Mouse (Mus musculus) stomach, postnatal 0 days (tissue): ENCODE results near the gene Ciapin1. TPM values are rescaled to one million over a fixed set of nuclear protein-coding genes. Genes with fewer than 3 reads are reported as not detected.
A peak's percentile ranks its signal among the peaks of the same experiment; 100 is the strongest.

Experiments
- ATAC-seq: fragments of 200-750 bp; cut with Nextera tagmentation; 2 replicates; pipeline ENCODE4 v1.8.0; 2017; ENCODE audit not compliant: low FRiP score, low TSS enrichment
- DNase-seq: peaks from one replicate; pipeline ENCODE4 v3.0.0-alpha.2; 2016; ENCODE audit warnings: low spot score
- H3K27ac ChIP-seq: fragments of 300-500 bp; sonication (generic); replicated peaks from 2 replicates; pipeline ENCODE4 v1.5.1; 2014; ENCODE audit warnings: mild to moderate bottlenecking, control low read depth
- H3K27me3 ChIP-seq: fragments of 300-500 bp; sonication (generic); 2 replicates; pipeline ENCODE4 v1.6.1; 2014; ENCODE audit warnings: low read length; ENCODE audit not compliant: control insufficient read depth, insufficient read depth
- H3K36me3 ChIP-seq: fragments of 300-500 bp; sonication (generic); 2 replicates; pipeline ENCODE4 v1.6.1; 2014; ENCODE audit warnings: low read length, mixed read lengths; ENCODE audit not compliant: control insufficient read depth, insufficient read depth
- H3K4me1 ChIP-seq: fragments of 300-500 bp; sonication (generic); replicated peaks from 2 replicates; pipeline ENCODE4 v1.6.1; 2014; ENCODE audit warnings: antibody characterized with exemption; ENCODE audit not compliant: control insufficient read depth, insufficient read depth
- H3K4me2 ChIP-seq: fragments of 300-500 bp; sonication (generic); replicated peaks from 2 replicates; pipeline ENCODE4 v1.6.1; 2014; ENCODE audit warnings: low read depth, mild to moderate bottlenecking, control low read depth, moderate library complexity
- H3K4me3 ChIP-seq: fragments of 300-500 bp; sonication (generic); 2 replicates; pipeline ENCODE4 v1.5.1; 2014; ENCODE audit warnings: low read depth, low read length, control low read depth
- H3K9ac ChIP-seq: fragments of 300-500 bp; sonication (generic); 2 replicates; pipeline ENCODE4 v1.6.1; 2014; ENCODE audit warnings: mild to moderate bottlenecking, low read length, control low read depth, mixed read lengths
- H3K9me3 ChIP-seq: fragments of 300-500 bp; sonication (generic); 2 replicates; pipeline ENCODE4 v1.6.1; 2016; ENCODE audit warnings: low read length; ENCODE audit not compliant: control insufficient read depth
- CTCF ChIP-seq: IDR thresholded peaks from 2 replicates; pipeline ENCODE4 v1.5.1; 2016; ENCODE audit warnings: antibody characterized with exemption, low read depth, mild to moderate bottlenecking, moderate library complexity
- EP300 ChIP-seq: optimal IDR thresholded peaks from 2 replicates; pipeline ENCODE3; 2016; ENCODE audit warnings: antibody characterized with exemption
- WGBS: fragments of 180-500 bp; shearing (Covaris S2); extraction: QIAGEN DNeasy Blood & Tissue Kit; methylation state at CpG from one replicate; pipeline ENCODE4 v1.1.7; 2014; 5-methylcytosine and 5-hydroxymethylcytosine counted together
- polyA plus RNA-seq: library from polyadenylated mRNA; unstranded; fragments of >200 nt; fragmentation: Nextera tagmentation; extraction: Ambion mirVana; gene quantifications from 2 replicates; pipeline ENCODE4 v1.2.1, GENCODE M21; 2015

Ciapin1 gene
- polyA plus RNA-seq, 1 experiment from 2014 or later: 58.8 TPM

GRCm38 (mm10) chr8:94778473-94778872 lies 59.7 kb downstream of the Ciapin1 start:
- no peak overlapping the region for H3K4me2 ChIP-seq
- TF ChIP-seq CTCF (no peak), EP300 (no peak)
- H3K36me3 ChIP-seq: no peaks in the 10 kb centered on the region
- ATAC-seq (peak; percentile 61), DNase-seq (peak; percentile 69)
- H3K9me3 ChIP-seq: no peaks in the 10 kb centered on the region
- no peaks in the 10 kb centered on the region; the same call in 1 of the 2 replicates for H3K4me1 ChIP-seq
- no peak overlapping the region for H3K9ac ChIP-seq
- H3K4me3 ChIP-seq: no peak overlapping the region
- peak overlapping the region; percentile 75 for H3K27ac ChIP-seq
- H3K27me3 ChIP-seq: no peaks in the 10 kb centered on the region
- 18% methylated on average over 5 of the region's 5 CpGs for WGBS

DNA sequence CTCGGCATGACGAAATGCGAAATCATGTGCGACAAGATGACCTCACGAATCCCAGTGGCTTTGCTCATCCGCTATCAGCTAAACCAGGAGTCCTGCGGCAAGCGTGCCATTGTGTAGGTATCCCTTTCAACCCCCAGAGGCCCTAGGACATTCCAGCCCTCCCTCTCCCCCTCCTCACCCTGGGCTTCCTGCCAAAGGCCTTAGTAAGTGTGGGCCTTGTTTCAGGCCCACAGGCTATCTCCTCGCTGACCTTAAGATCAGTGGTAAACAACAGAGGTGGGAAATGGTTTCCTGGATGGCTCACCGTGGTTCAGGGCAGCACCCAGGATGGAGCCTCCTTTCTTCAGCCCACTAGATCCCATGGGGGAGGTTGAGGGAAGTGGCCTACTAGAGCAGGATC lies 60.1 kb downstream of the Ciapin1 start:
- Histone ChIP-seq H3K9ac (no peak overlapping the region), H3K4me1 (no peaks in the 10 kb centered on the region; the same call in 1 of the 2 replicates), H3K4me2 (no peak overlapping the region), H3K36me3 (no peaks in the 10 kb centered on the region), H3K27ac (peak overlapping the region; percentile 75), H3K9me3 (no peaks in the 10 kb centered on the region), H3K4me3 (no peak overlapping the region), H3K27me3 (no peaks in the 10 kb centered on the region)
- TF ChIP-seq CTCF (no peak), EP300 (no peak)
- ATAC-seq (0 out of 2 replicates have a peak, but pooled peaks have one; percentile 13), DNase-seq (peak; percentile 36)
- WGBS: 66% methylated on average over 10 of the region's 10 CpGs

- Histone ChIP-seq H3K27me3 (no peaks in the 10 kb centered on the region), H3K4me3 (no peak overlapping the region), H3K9me3 (no peaks in the 10 kb centered on the region), H3K4me1 (peaks cover 7% of the 10 kb centered on the region), H3K4me2 (no peak overlapping the region), H3K36me3 (no peaks in the 10 kb centered on the region), H3K9ac (no peak overlapping the region), H3K27ac (no peak overlapping the region)
- ATAC-seq: no peak
- DNase-seq: no peak
- TF ChIP-seq CTCF: no peak
- TF ChIP-seq EP300: no peak
- 61% methylated on average over 2 of the region's 2 CpGs for WGBS
Observed at GRCm38 (mm10) chr8:94776346-94776745, 61.8 kb downstream of the Ciapin1 start.

DNA sequence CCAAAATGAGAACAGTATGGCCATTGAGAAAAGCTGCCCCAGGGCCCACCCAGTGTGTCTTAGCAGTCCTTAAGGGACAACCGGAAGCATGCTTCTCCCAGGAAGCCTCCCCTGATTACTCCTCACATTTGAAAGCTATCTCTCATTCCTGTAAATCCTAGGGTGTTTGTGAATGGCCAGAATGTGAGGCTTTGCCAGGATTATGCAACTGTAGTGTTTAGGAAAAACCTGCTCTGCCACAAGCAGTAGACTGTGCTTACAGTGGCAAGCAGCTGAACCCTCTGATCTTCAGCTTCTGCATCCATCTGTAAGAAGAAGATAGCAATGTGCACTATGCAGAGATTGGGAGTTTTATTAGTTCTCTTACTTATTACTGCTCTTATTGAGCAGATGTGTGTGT lies 63.6 kb downstream of the Ciapin1 start:
- Histone ChIP-seq H3K27me3 (no peaks in the 10 kb centered on the region), H3K9me3 (no peaks in the 10 kb centered on the region), H3K9ac (no peak overlapping the region), H3K36me3 (no peaks in the 10 kb centered on the region), H3K4me1 (peaks cover 10% of the 10 kb centered on the region), H3K4me2 (no peak overlapping the region), H3K4me3 (no peak overlapping the region), H3K27ac (no peak overlapping the region)
- TF ChIP-seq EP300 (no peak), CTCF (no peak)
- WGBS: 53% methylated on average over 1 of the region's 1 CpGs
- ATAC-seq: no peak
- no peak for DNase-seq

DNA sequence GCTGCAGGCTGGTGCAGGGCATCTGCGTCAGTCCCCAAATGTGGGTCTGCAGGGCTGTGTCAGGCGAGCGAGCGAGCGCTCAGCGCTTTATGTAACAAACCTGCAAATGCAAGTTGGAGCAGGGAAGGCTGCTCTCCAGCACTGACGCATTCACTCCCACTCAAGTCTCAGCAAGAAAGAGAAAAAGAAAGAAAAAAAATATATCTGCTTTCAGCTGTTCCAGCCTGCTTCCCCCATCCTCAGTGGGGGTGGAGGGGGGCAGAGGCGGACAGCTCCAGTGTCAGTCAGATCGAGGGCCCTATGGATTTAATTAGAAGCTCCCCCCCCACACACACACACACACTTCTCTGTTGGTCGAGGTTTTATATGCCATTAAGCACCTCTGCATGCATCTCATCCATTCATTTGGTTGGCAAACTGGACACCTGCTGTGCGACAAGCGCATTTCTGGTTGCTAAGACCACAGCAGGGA lies 64.4 kb downstream of the Ciapin1 start:
- no peak for ATAC-seq
- no peaks in the 10 kb centered on the region for H3K27me3 ChIP-seq
- no peak overlapping the region for H3K4me2 ChIP-seq
- H3K36me3 ChIP-seq: no peaks in the 10 kb centered on the region
- H3K4me3 ChIP-seq: no peak overlapping the region
- no peaks in the 10 kb centered on the region for H3K9me3 ChIP-seq
- 46% methylated on average over 12 of the region's 12 CpGs for WGBS
- TF ChIP-seq EP300: no peak
- no peak for TF ChIP-seq CTCF
- DNase-seq: no peak
- no peak overlapping the region for H3K9ac ChIP-seq
- H3K4me1 ChIP-seq: peaks cover 10% of the 10 kb centered on the region
- no peak overlapping the region; the same call in 1 of the 2 replicates for H3K27ac ChIP-seq

DNA sequence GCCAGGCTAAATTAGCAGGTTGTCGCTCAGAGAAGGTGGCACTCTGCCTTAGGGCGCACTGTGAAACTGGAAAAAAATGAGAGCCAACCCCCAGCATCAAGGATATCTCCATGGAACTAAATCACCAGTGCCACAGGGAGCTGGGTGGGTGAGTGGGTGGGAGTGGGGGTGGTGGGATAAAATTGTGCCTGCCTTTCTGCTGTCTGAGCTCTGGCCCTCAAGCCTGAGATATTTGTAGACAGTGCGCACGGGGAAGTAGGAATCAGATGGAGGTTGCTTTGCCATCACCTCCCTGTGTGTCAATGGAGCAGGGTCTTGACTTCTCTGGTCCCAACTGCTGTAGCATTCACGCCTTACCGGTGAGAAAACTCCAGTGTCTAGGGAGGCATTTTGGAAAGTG lies 65.1 kb downstream of the Ciapin1 start:
- WGBS: 61% methylated on average over 6 of the region's 6 CpGs
- Histone ChIP-seq H3K4me1 (peaks cover 10% of the 10 kb centered on the region), H3K27ac (no peak overlapping the region), H3K36me3 (no peaks in the 10 kb centered on the region), H3K27me3 (no peaks in the 10 kb centered on the region), H3K4me2 (peak overlapping the region; percentile 86), H3K9me3 (no peaks in the 10 kb centered on the region), H3K9ac (no peak overlapping the region), H3K4me3 (no peak overlapping the region)
- ATAC-seq (no peak), DNase-seq (no peak)
- no peak for TF ChIP-seq CTCF
- no peak for TF ChIP-seq EP300
